Mouse (Mus musculus) embryonic facial prominence, embryonic 12.5 days (tissue): ENCODE measurements at regions not wholly inside any gene's neighbourhood (a gene's known extent, or its start where the extent isn't known, plus 50 kb on each side); places are given as distances from the start of the nearest gene placed in this dataset.

Source experiments
- ATAC-seq: fragments of 200-750 bp; cut with Nextera tagmentation; 2 replicates; pipeline ENCODE4 v1.8.0; 2017; ENCODE audit not compliant: insufficient number of reproducible peaks, insufficient read depth, low FRiP score, low TSS enrichment
- H3K27ac ChIP-seq: fragments of 300-500 bp; sonication (generic); 2 replicates; pipeline ENCODE4 v1.5.1; 2016; ENCODE audit warnings: mild to moderate bottlenecking
- H3K27me3 ChIP-seq: fragments of 300-500 bp; sonication (generic); 2 replicates; pipeline ENCODE4 v1.6.1; 2016; ENCODE audit warnings: mild to moderate bottlenecking, moderate library complexity
- H3K36me3 ChIP-seq: fragments of 300-500 bp; sonication (generic); 2 replicates; pipeline ENCODE4 v1.6.1; 2016; ENCODE audit warnings: mild to moderate bottlenecking
- H3K4me1 ChIP-seq: fragments of 300-500 bp; sonication (generic); 2 replicates; pipeline ENCODE4 v1.6.1; 2016
- H3K4me2 ChIP-seq: fragments of 300-500 bp; sonication (generic); replicated peaks from 2 replicates; pipeline ENCODE4 v1.6.1; 2016; ENCODE audit warnings: mild to moderate bottlenecking, moderate library complexity
- H3K4me3 ChIP-seq: fragments of 300-500 bp; sonication (generic); 2 replicates; pipeline ENCODE4 v1.5.1; 2016; ENCODE audit warnings: mild to moderate bottlenecking
- H3K9ac ChIP-seq: fragments of 300-500 bp; sonication (generic); 2 replicates; pipeline ENCODE4 v1.6.1; 2016; ENCODE audit warnings: mild to moderate bottlenecking, moderate library complexity
- H3K9me3 ChIP-seq: fragments of 300-500 bp; sonication (generic); 2 replicates; pipeline ENCODE4 v1.6.1; 2016; ENCODE audit warnings: mild to moderate bottlenecking, moderate library complexity
- WGBS: fragments of 180-500 bp; shearing (Covaris S2); methylation state at CpG from one replicate; pipeline ENCODE4 v1.1.7; 2016; 5-methylcytosine and 5-hydroxymethylcytosine counted together

DNA sequence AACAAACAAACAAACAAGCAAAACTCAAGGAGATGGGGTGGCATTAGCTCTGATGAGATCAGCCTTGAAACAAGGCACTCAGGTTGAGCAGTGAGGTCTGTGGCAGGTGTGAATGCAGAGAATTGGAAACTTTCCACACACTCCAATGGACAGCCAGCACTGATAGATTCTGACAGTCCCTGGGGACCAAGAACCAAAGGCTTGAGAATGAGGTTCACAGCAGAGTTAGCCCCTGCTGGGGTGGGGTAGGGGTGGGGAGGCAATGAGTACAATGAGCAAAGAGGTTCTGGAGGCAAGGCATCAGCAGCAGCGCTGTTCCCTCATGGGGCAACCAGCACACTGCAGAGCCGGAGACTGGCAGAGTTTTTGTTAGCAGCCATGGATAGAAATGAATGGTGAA, 220.5 kb upstream of the Sp4 start:
- Histone ChIP-seq H3K4me3 (no peak overlapping the region), H3K9ac (no peak overlapping the region), H3K27ac (no peak overlapping the region), H3K4me2 (no peak overlapping the region), H3K36me3 (no peaks in the 10 kb centered on the region), H3K4me1 (peaks cover 7% of the 10 kb centered on the region; the same call in 1 of the 2 replicates), H3K9me3 (no peaks in the 10 kb centered on the region), H3K27me3 (no peaks in the 10 kb centered on the region)
- peak; percentile 56; the same call in 1 of the 2 replicates for ATAC-seq
- WGBS = 50% methylated on average over 2 of the region's 2 CpGs

DNA sequence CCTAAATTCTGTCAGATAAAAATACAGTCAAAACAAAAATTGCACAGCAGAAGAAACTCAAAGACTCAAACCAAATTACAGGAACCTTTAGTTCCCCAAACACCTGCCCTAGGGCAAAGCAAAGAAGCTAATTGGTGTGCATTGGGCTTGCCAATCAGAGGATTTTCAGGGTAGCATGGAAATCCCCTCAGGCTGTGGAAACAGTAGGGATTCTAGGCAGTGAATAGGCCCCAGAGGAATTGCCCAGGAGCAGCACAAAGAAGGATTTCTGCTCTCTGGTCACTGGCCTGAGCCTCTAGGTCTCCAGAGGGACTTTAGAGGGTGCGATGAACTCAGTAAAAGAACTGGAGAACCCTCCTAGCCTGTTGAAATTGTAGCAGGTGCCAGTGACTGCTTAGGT, 220.1 kb upstream of the Sp4 start:
- 22% methylated on average over 1 of the region's 1 CpGs for WGBS
- Histone ChIP-seq H3K4me3 (no peak overlapping the region), H3K36me3 (no peaks in the 10 kb centered on the region), H3K27ac (no peak overlapping the region), H3K9ac (no peak overlapping the region), H3K4me1 (peaks cover 7% of the 10 kb centered on the region; the same call in 1 of the 2 replicates), H3K9me3 (no peaks in the 10 kb centered on the region), H3K27me3 (no peaks in the 10 kb centered on the region), H3K4me2 (no peak overlapping the region)
- no peak for ATAC-seq

DNA sequence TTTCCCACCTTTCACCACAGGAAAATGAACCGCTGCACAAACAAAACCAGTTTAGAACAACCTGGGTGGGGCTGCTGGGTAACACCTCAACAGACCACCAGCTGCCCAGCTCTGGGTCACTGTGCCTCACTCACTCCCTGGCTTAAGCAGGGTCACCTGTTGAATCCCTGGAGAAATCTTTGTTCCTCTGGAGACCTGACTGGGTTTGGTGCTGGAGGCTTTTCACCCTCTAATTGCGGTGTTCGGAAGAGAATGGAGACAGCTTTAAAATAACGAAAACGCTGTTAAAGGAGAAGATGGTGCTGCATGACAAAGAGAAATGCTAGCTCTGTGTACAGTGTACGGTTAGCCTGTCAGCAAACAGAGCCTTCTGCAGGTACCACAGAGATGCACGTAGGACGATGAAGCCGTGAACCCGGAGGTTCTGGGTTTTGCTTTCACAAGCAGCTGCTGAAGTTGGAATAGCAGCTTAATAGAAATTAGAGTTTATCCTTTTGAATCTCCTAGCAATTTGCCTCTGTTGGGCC, 218.6 kb upstream of the Sp4 start:
- no peak overlapping the region for H3K27ac ChIP-seq
- no peak overlapping the region for H3K9ac ChIP-seq
- H3K4me2 ChIP-seq = no peak overlapping the region
- H3K9me3 ChIP-seq = no peaks in the 10 kb centered on the region
- H3K27me3 ChIP-seq = no peaks in the 10 kb centered on the region
- 32% methylated on average over 10 of the region's 10 CpGs for WGBS
- no peak for ATAC-seq
- peaks cover 7% of the 10 kb centered on the region; the same call in 1 of the 2 replicates for H3K4me1 ChIP-seq
- H3K4me3 ChIP-seq = no peak overlapping the region
- H3K36me3 ChIP-seq = no peaks in the 10 kb centered on the region

- Histone ChIP-seq H3K9me3 (no peaks in the 10 kb centered on the region), H3K9ac (no peak overlapping the region), H3K4me1 (no peaks in the 10 kb centered on the region), H3K4me3 (no peak overlapping the region), H3K4me2 (no peak overlapping the region), H3K27ac (no peak overlapping the region), H3K36me3 (no peaks in the 10 kb centered on the region), H3K27me3 (no peaks in the 10 kb centered on the region)
- no peak for ATAC-seq
- 75% methylated on average over 4 of the region's 4 CpGs for WGBS
Measured at GRCm38 (mm10) chr12:118510989-118511388, 209.7 kb upstream of the Sp4 start.

DNA sequence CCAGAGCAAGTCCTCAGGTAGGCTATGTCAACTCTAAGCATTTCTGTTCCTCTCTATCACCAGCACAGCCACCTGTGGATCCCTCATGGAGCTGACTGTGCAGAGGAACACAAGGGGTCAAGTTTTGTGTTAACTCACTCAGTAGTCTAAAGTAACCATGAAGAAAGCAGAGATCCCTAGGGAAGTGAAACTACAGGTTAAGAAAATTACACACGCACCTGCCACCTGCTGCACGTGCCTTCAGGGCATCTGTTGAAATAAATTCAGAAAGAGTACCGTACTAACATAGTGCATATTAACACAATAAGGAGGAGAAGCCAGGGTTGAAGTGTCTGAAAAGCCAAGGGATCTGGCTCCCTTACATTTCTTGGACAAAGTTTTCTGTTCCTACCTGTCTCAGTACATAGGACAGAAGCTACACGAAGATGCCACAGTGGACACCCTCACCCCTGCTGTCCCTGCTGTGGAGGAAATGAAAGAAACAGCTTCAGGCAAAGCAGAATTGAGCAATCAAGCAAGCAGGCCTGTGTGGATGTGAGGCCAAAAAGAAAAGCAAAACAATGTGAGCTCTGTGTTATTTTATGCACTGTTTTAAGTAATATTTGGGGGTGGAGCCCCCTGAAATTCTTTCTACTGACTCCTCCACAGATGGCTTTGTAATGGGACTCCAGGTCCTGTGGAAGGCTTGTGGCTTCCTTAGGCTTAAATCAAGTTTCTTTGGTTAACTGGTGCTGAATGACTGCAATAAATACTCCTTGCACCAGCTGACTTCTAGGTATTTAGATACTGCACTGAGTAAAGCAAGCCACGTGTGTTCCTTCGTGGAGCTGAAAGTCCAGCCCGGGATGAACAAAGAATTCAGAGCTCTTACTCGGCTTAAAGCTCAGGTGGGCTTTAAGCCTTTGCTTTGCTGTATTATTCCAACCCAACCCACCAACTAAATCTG, 208.0 kb upstream of the Sp4 start:
- H3K9ac ChIP-seq = no peak overlapping the region
- H3K9me3 ChIP-seq = no peaks in the 10 kb centered on the region
- H3K4me1 ChIP-seq = no peaks in the 10 kb centered on the region
- no peak overlapping the region for H3K27ac ChIP-seq
- H3K27me3 ChIP-seq = no peaks in the 10 kb centered on the region
- no peak for ATAC-seq
- H3K4me2 ChIP-seq = no peak overlapping the region
- H3K36me3 ChIP-seq = no peaks in the 10 kb centered on the region
- H3K4me3 ChIP-seq = no peak overlapping the region
- WGBS = 64% methylated on average over 8 of the region's 8 CpGs

- Histone ChIP-seq H3K4me1 (no peaks in the 10 kb centered on the region), H3K27me3 (no peaks in the 10 kb centered on the region), H3K27ac (no peak overlapping the region), H3K9ac (no peak overlapping the region), H3K4me2 (no peak overlapping the region), H3K4me3 (no peak overlapping the region), H3K36me3 (no peaks in the 10 kb centered on the region), H3K9me3 (no peaks in the 10 kb centered on the region)
- WGBS = 59% methylated on average over 5 of the region's 5 CpGs
- ATAC-seq = no peak
Measured at GRCm38 (mm10) chr12:118500392-118500791, 199.2 kb upstream of the Sp4 start.

GRCm38 (mm10) chr12:118488038-118488437, 186.8 kb upstream of the Sp4 start:
- no peaks in the 10 kb centered on the region for H3K36me3 ChIP-seq
- no peaks in the 10 kb centered on the region for H3K4me1 ChIP-seq
- no peak overlapping the region for H3K9ac ChIP-seq
- H3K9me3 ChIP-seq = no peaks in the 10 kb centered on the region
- no peak for ATAC-seq
- H3K4me2 ChIP-seq = no peak overlapping the region
- no peak overlapping the region for H3K27ac ChIP-seq
- H3K27me3 ChIP-seq = no peaks in the 10 kb centered on the region
- H3K4me3 ChIP-seq = no peak overlapping the region
- WGBS = 82% methylated on average over 5 of the region's 5 CpGs

GRCm38 (mm10) chr12:118486434-118486833, 185.2 kb upstream of the Sp4 start:
- Histone ChIP-seq H3K9me3 (no peaks in the 10 kb centered on the region), H3K4me2 (no peak overlapping the region), H3K36me3 (no peaks in the 10 kb centered on the region), H3K27me3 (no peaks in the 10 kb centered on the region), H3K9ac (no peak overlapping the region), H3K4me3 (no peak overlapping the region), H3K27ac (no peak overlapping the region), H3K4me1 (no peaks in the 10 kb centered on the region)
- 84% methylated on average over 6 of the region's 6 CpGs for WGBS
- no peak for ATAC-seq

DNA sequence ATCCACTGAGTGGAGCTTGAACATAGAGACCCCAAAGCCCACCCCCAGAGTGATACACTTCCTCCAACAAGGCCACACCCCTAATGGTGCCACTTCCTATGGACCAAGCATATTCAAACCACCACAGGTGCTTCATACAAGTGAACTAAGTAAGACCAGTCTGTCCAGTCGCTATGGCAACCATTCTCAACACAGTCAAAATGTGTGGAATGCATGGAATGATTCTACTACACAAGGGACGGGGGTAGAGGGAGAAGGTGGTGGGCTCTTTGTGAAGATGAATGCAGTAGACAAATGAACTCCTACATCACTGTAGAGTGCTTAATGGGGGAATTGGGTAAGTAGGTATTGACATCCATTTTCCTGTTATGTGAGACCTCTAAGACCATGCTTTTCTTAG, 180.1 kb upstream of the Sp4 start:
- Histone ChIP-seq H3K27ac (no peak overlapping the region), H3K4me2 (no peak overlapping the region), H3K27me3 (no peaks in the 10 kb centered on the region), H3K36me3 (no peaks in the 10 kb centered on the region), H3K9ac (no peak overlapping the region), H3K4me3 (no peak overlapping the region), H3K4me1 (no peaks in the 10 kb centered on the region), H3K9me3 (no peaks in the 10 kb centered on the region)
- 58% methylated on average over 2 of the region's 2 CpGs for WGBS
- no peak for ATAC-seq

GRCm38 (mm10) chr12:118474732-118475131, 173.5 kb upstream of the Sp4 start:
- 82% methylated on average over 3 of the region's 3 CpGs for WGBS
- Histone ChIP-seq H3K4me1 (0 out of 2 replicates have a peak, but pooled peaks cover 3% of the 10 kb centered on the region), H3K9me3 (no peaks in the 10 kb centered on the region), H3K27ac (no peak overlapping the region), H3K4me3 (no peak overlapping the region), H3K36me3 (no peaks in the 10 kb centered on the region), H3K4me2 (no peak overlapping the region), H3K27me3 (no peaks in the 10 kb centered on the region), H3K9ac (no peak overlapping the region)
- no peak for ATAC-seq

- Histone ChIP-seq H3K9ac (no peak overlapping the region), H3K9me3 (0 out of 2 replicates have a peak, but pooled peaks cover 6% of the 10 kb centered on the region), H3K4me2 (no peak overlapping the region), H3K27ac (no peak overlapping the region), H3K27me3 (peaks cover 8% of the 10 kb centered on the region; the same call in 1 of the 2 replicates), H3K4me1 (no peaks in the 10 kb centered on the region), H3K36me3 (no peaks in the 10 kb centered on the region), H3K4me3 (no peak overlapping the region)
- no peak for ATAC-seq
- 74% methylated on average over 3 of the region's 3 CpGs for WGBS
Measured at GRCm38 (mm10) chr12:118466837-118467236, 165.6 kb upstream of the Sp4 start.
